Mouse (Mus musculus): ENCODE results near the gene Hacl1. TPM values are rescaled to one million over a fixed set of nuclear protein-coding genes. Genes with fewer than 3 reads are reported as not detected.

Gene Hacl1
- total and polyA plus RNA-seq, 2 experiments from 2014 or later: 12.2 to 25.5 TPM

GRCm38 (mm10) chr14:31622748-31623147 lies 18.3 kb downstream of the Hacl1 start:
- TF ChIP-seq CTCF (IDR thresholded peaks at IDR 0.05; ENCODE audit: low read depth): no peak
- no peak for TF ChIP-seq EP300 (IDR thresholded peaks at IDR 0.05; ENCODE audit: low read depth)
- Histone ChIP-seq H3K4me2 (ENCODE audit: low read depth, low read length) (no peak overlapping the region), H3K9me3 (replicated peaks; ENCODE audit: control insufficient read depth, low read length) (no peaks in the 10 kb centered on the region), H3K27ac (ENCODE audit: low read depth) (no peak overlapping the region), H3K9ac (replicated peaks; ENCODE audit: low read depth, low read length) (no peak overlapping the region), H3K36me3 (replicated peaks; ENCODE audit: control insufficient read depth, insufficient read depth, low read length) (peaks cover 8% of the 10 kb centered on the region; the same call in 1 of the 2 replicates), H3K27me3 (ENCODE audit: control insufficient read depth, insufficient read depth, low read length) (no peaks in the 10 kb centered on the region), H3K4me1 (ENCODE audit: control insufficient read depth, insufficient read depth) (no peaks in the 10 kb centered on the region; the same call in 1 of the 2 replicates), H3K4me3 (ENCODE audit: low read depth, low read length) (no peak overlapping the region)
- ATAC-seq (ENCODE audit: insufficient read depth, low read depth) (no peak), DNase-seq (ENCODE audit: low spot score) (no peak)
- WGBS: 86% methylated on average over 12 of the region's 12 CpGs

DNA sequence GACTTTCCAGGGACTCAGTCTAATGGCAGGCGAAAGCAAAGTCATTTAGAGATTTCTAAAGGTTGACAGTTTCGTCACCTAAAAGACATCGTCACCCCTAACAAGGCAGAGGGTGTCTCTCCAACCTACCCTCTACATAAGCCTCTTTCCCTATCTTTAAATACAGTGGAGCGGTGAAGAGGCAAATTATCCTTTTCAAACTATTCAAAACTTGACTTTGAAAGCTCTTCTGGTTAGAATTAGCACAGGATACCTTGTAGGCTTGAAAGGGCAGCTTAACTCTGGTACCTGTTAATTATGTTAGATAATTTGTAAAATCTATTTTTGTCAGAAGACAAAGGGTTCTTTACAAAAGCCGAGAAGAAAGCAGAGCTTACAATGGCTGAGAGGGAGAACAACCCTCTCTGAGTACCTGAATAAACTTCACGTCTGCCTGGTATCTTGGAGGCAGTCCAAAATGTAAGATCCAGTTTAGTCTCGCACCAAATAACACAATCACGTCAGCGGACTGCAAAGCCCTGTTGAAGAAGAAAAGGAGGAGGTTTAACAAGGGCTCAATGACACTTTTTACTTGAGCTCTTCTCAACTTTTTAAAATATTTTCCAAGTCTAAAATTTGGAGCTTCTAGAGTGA lies 20.4 kb downstream of the Hacl1 start:
- Histone ChIP-seq H3K9ac (replicated peaks; ENCODE audit: low read depth, low read length) (0 out of 2 replicates have a peak overlapping the region, but pooled peaks have one; percentile 16), H3K27me3 (ENCODE audit: control insufficient read depth, insufficient read depth, low read length) (no peaks in the 10 kb centered on the region), H3K4me3 (ENCODE audit: low read depth, low read length) (no peak overlapping the region), H3K36me3 (replicated peaks; ENCODE audit: control insufficient read depth, insufficient read depth, low read length) (peaks cover 11% of the 10 kb centered on the region; the same call in 1 of the 2 replicates), H3K4me2 (ENCODE audit: low read depth, low read length) (no peak overlapping the region), H3K27ac (ENCODE audit: low read depth) (no peak overlapping the region), H3K4me1 (ENCODE audit: control insufficient read depth, insufficient read depth) (no peaks in the 10 kb centered on the region; the same call in 1 of the 2 replicates), H3K9me3 (replicated peaks; ENCODE audit: control insufficient read depth, low read length) (no peaks in the 10 kb centered on the region)
- DNase-seq (ENCODE audit: low spot score) (no peak), ATAC-seq (ENCODE audit: insufficient read depth, low read depth) (no peak)
- WGBS: 52% methylated on average over 9 of the region's 9 CpGs
- TF ChIP-seq CTCF (IDR thresholded peaks at IDR 0.05; ENCODE audit: low read depth) (no peak), EP300 (IDR thresholded peaks at IDR 0.05; ENCODE audit: low read depth) (no peak)

DNA sequence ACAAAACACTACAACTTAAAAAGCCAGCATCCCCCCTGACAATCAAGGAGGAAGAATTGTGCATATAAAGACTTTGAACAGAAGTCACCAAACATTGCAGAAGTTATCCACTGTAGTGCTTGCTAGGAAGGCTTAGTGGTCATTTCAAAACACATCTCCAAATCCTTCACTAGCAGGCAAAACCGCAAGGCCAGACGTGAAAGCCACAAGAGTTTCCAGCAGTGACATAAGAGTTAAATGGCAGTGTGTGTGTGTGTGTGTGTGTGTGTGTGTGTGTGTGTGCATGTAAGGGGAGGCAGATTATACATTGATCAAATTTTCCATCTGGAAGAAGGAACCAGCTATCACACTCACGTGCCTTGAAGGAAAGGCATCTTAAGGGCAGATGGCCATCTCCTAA lies 23.1 kb downstream of the Hacl1 start:
- Histone ChIP-seq H3K36me3 (replicated peaks; ENCODE audit: control insufficient read depth, insufficient read depth, low read length) (peaks cover 12% of the 10 kb centered on the region; the same call in 1 of the 2 replicates), H3K27me3 (ENCODE audit: control insufficient read depth, insufficient read depth, low read length) (no peaks in the 10 kb centered on the region), H3K9ac (replicated peaks; ENCODE audit: low read depth, low read length) (no peak overlapping the region), H3K4me1 (ENCODE audit: control insufficient read depth, insufficient read depth) (no peaks in the 10 kb centered on the region; the same call in 1 of the 2 replicates), H3K9me3 (replicated peaks; ENCODE audit: control insufficient read depth, low read length) (no peaks in the 10 kb centered on the region), H3K4me3 (ENCODE audit: low read depth, low read length) (no peak overlapping the region), H3K4me2 (ENCODE audit: low read depth, low read length) (no peak overlapping the region), H3K27ac (ENCODE audit: low read depth) (no peak overlapping the region)
- ATAC-seq (ENCODE audit: insufficient read depth, low read depth) (no peak), DNase-seq (ENCODE audit: low spot score) (no peak)
- TF ChIP-seq EP300 (IDR thresholded peaks at IDR 0.05; ENCODE audit: low read depth) (no peak), CTCF (IDR thresholded peaks at IDR 0.05; ENCODE audit: low read depth) (no peak)
- WGBS: 72% methylated on average over 3 of the region's 3 CpGs

DNA sequence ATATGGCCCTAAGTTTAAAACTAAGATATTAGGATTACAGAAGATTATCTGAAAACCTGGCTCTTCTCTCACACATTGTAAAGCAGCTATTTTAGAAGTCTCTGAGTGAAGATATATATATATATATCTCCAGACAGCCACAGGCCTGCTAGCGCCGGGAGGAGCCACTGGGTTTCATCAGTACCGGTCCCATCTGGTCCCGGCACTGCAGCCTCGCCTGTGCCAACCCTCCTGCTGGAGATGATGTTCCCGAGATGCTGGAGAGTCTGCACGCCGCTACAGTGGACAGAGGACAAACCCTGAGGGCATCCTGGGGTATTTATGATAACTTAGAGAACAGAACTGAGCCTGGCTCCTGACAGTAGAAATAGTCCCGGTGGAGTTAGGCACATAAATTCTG lies 23.9 kb downstream of the Hacl1 start:
- no peaks in the 10 kb centered on the region for H3K9me3 ChIP-seq (replicated peaks; ENCODE audit: control insufficient read depth, low read length)
- DNase-seq (ENCODE audit: low spot score): no peak
- H3K27me3 ChIP-seq (ENCODE audit: control insufficient read depth, insufficient read depth, low read length): no peaks in the 10 kb centered on the region
- H3K9ac ChIP-seq (replicated peaks; ENCODE audit: low read depth, low read length): no peak overlapping the region
- peaks cover 12% of the 10 kb centered on the region; the same call in 1 of the 2 replicates for H3K36me3 ChIP-seq (replicated peaks; ENCODE audit: control insufficient read depth, insufficient read depth, low read length)
- H3K4me2 ChIP-seq (ENCODE audit: low read depth, low read length): no peak overlapping the region
- no peak overlapping the region for H3K27ac ChIP-seq (ENCODE audit: low read depth)
- WGBS: 80% methylated on average over 9 of the region's 9 CpGs
- TF ChIP-seq EP300 (IDR thresholded peaks at IDR 0.05; ENCODE audit: low read depth): no peak
- TF ChIP-seq CTCF (IDR thresholded peaks at IDR 0.05; ENCODE audit: low read depth): no peak
- H3K4me1 ChIP-seq (ENCODE audit: control insufficient read depth, insufficient read depth): no peaks in the 10 kb centered on the region; the same call in 1 of the 2 replicates
- H3K4me3 ChIP-seq (ENCODE audit: low read depth, low read length): no peak overlapping the region
- ATAC-seq (ENCODE audit: insufficient read depth, low read depth): no peak

DNA sequence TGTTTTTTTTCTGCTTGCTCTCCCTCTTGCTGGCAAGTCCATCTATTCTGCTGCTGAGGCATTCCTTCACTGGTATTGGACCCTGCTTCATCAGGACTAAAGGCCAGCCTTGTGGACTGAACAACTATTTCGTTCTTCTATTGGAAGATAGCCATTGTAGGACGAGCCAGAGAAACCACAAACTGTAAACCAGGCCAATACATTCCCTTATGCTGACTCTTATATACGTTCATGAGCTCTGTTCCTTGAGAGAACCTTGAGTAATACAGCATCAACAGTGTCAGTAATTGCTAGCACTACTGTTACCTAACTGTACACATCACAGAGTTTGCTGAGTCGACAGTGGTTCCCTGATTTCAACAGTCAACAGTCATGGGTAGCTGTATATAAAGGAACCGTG lies 27.4 kb downstream of the Hacl1 start:
- Histone ChIP-seq H3K27ac (ENCODE audit: low read depth) (no peak overlapping the region), H3K9me3 (replicated peaks; ENCODE audit: control insufficient read depth, low read length) (no peaks in the 10 kb centered on the region), H3K4me3 (ENCODE audit: low read depth, low read length) (no peak overlapping the region), H3K27me3 (ENCODE audit: control insufficient read depth, insufficient read depth, low read length) (no peaks in the 10 kb centered on the region), H3K4me1 (ENCODE audit: control insufficient read depth, insufficient read depth) (no peaks in the 10 kb centered on the region), H3K4me2 (ENCODE audit: low read depth, low read length) (no peak overlapping the region), H3K9ac (replicated peaks; ENCODE audit: low read depth, low read length) (no peak overlapping the region), H3K36me3 (replicated peaks; ENCODE audit: control insufficient read depth, insufficient read depth, low read length) (peaks cover 12% of the 10 kb centered on the region; the same call in 1 of the 2 replicates)
- WGBS: 72% methylated on average over 5 of the region's 5 CpGs
- DNase-seq (ENCODE audit: low spot score): no peak
- ATAC-seq (ENCODE audit: insufficient read depth, low read depth): no peak
- TF ChIP-seq EP300 (IDR thresholded peaks at IDR 0.05; ENCODE audit: low read depth) (no peak), CTCF (IDR thresholded peaks at IDR 0.05; ENCODE audit: low read depth) (no peak)

DNA sequence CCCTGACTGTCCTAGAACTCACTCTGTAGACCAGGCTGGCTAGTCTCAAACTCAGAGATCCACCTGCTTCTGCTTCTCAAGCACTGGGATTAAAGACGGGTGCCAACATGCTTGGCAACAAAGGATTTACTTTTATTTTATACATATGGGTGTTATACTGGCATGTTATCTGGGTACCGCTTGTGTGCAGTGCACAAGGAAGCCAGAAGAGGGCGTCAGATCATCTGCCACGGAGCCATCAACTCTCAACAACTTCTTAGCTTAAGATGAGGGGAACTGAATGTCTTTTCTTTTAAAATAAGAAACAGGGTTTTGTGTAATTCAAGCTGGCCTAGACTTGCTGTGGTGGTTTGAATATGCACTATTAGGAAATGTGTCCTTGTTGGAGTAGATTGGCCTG lies 29.1 kb downstream of the Hacl1 start:
- ATAC-seq (ENCODE audit: insufficient read depth, low read depth) (no peak), DNase-seq (ENCODE audit: low spot score) (no peak)
- Histone ChIP-seq H3K4me3 (ENCODE audit: low read depth, low read length) (no peak overlapping the region), H3K9me3 (replicated peaks; ENCODE audit: control insufficient read depth, low read length) (no peaks in the 10 kb centered on the region), H3K4me2 (ENCODE audit: low read depth, low read length) (no peak overlapping the region), H3K27me3 (ENCODE audit: control insufficient read depth, insufficient read depth, low read length) (no peaks in the 10 kb centered on the region), H3K9ac (replicated peaks; ENCODE audit: low read depth, low read length) (no peak overlapping the region), H3K36me3 (replicated peaks; ENCODE audit: control insufficient read depth, insufficient read depth, low read length) (0 out of 2 replicates have a peak, but pooled peaks cover 5% of the 10 kb centered on the region), H3K4me1 (ENCODE audit: control insufficient read depth, insufficient read depth) (no peaks in the 10 kb centered on the region), H3K27ac (ENCODE audit: low read depth) (no peak overlapping the region)
- WGBS: 66% methylated on average over 4 of the region's 4 CpGs
- TF ChIP-seq EP300 (IDR thresholded peaks at IDR 0.05; ENCODE audit: low read depth) (no peak), CTCF (IDR thresholded peaks at IDR 0.05; ENCODE audit: low read depth) (no peak)
